Mouse (Mus musculus) adipocyte (in vitro differentiated cells): ENCODE measurements around the gene Prickle3.

ENCODE experiments used
- DNase-seq: peaks from one replicate; pipeline ENCODE4 v3.0.0-alpha.2; 2016; ENCODE audit warnings: low spot score

Prickle3 gene

DNA sequence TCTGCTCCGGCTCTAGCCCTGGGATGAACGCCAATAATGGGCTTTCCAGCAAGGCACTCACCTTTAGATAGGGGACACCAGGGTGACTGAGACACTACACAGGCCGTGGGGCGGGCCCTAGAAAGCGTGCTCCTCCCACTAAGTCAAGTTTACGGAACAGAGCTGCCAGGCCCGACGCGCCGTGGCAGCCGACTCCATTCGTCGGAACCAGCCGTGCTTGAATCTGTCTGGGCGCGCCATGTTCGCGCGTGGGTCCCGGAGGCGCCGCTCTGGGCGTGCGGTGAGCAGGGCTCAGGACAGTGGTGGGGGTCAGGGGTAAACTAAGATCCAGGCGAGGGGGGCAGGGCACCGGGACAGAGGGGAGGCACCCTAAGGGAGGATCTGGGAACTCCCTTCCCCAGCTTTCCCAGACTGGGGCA is at the start of gene Prickle3:
Gene Prickle3, plus strand, starts transcription at position 40 of the 419 bp plus-strand sequence.
- DNase-seq, result peak; percentile 28

DNA sequence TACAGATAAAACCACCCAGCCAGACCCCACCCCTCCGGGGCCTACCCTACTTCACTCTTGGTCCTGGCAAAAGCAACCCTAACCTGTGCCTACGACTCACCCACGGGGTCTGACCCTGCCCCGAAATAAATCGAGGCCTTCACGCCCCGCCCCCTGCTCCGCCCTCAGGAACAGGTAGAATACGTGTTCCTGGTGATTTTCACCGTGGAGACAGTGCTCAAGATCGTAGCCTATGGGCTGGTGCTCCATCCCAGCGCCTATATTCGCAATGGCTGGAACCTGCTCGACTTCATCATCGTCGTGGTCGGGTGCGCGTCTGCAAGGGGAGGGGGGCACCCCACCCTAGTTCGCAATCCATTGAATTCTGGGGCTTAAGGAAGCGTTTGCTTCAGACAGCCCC is 47.0 kb upstream of the Prickle3 start:
- DNase-seq, result no peak

DNA sequence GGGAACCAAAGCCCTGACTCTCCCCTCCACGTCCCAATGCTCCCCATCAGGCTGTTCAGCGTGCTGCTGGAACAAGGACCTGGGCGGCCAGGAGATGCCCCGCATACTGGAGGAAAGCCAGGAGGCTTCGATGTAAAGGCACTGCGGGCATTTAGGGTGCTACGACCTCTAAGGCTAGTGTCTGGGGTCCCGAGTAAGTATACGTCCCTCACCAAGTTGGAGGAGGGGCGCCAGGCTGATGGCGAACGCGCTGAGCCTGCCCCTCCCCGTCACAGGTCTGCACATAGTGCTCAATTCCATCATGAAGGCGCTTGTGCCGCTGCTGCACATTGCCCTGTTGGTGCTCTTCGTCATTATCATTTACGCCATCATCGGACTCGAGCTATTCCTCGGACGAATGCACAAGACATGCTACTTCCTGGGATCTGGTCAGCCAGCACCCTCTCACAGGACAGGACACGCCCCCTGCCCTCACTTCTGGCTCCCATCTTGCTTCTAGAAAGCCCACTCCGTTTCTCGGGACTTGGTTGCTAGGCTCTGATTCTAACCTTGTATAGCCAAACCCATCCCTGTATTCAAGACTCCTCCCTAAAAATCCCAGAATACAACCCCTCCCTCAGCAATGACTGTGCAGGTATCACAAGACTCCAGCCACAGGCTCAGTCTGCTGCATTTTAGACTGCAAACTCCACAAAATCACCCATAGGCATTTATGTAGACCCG is 46.4 kb upstream of the Prickle3 start:
- no peak for DNase-seq

DNA sequence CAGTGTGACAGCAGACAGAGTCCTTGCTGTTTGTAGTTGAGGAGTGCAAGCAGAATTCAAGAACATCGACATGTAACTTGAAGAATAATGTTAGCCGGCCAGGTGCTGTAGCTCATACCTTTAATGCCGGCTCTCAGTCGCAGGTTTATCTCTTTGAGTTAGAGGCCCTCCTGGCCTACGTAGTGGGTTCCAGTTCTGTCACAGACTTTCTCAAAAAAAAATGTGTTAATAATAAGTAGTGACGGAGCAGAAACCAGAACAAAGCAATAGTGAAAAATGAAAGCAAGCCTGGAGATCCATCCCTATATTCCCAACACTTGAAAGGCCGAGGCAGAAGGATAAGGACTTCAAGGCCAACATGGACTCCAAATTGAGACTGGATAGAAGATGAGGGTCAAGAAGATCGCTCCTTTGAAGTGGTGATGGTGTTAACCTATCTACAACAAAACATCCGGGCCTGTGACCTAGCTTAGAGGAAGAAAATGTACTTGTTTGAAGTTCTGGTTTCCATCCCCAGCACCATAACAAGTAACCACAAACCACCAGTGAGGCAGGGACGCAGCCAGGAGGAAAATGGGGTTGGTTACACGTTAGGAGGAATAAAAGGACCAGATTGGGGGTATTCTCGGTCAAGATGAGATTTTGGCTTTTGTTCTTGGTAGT is 39.0 kb upstream of the Prickle3 start:
- no peak for DNase-seq

GRCm38 (mm10) chrX:7632560-7632959 is 24.5 kb upstream of the Prickle3 start:
- DNase-seq, result no peak

GRCm38 (mm10) chrX:7635101-7635500 is 22.0 kb upstream of the Prickle3 start:
- DNase-seq, result no peak

DNA sequence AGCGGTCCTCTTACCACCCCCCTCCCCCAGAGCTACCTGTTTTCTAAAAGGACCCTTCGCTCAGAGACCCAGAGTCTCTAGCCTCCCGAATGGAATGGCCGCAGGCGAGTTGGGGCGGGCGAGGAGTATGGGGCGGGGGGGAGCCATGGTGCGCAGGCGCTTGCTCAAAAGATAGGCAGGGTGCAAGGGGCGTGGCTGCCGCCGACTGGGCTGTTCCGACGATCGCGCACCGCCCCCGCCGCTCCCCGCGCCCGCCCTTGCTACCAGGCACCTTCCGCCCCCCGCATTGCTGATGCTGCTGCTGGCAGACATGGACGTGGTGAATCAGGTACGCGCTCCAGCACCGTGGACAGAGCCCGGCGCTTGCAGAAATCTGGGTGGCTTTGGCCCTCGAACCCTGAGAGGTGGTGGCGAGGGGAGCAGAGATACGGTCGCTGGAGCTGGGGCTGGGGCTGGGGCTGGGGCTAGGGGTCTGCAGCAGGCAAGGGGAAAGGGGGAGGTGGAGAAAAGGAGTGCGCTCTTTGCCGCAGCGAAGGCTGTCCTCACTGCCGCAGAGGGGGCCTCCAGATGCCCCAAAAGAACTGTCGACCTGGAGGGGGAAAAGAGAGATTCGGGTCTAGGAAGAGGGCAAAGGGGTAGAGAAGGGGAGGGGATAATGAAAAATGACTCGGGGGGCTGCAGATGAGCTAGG is 18.5 kb upstream of the Prickle3 start, which contains the start of gene Syp:
Gene Syp, plus strand, starts transcription at position 71 of the 691 bp plus-strand sequence.
- no peak for DNase-seq

- DNase-seq, result no peak
Measured at GRCm38 (mm10) chrX:7639536-7640325, 17.3 kb upstream of the Prickle3 start.

DNA sequence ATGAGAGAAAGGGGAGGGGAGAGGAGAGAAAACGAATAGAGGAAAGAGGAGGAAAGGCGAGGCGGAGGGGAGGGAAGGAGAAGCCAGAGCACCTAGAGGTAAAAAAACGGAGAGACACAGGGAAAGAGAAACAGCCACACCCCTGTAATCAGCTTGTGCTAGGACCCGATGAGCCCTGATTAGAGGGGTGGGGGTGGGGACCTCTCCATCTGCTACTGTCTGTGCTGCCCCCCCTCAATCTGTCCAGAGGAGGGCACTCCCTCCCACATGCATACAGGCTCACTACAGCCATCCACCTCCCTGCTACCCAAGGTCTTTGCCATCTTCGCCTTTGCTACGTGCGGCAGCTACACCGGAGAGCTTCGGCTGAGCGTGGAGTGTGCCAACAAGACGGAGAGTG is 16.3 kb upstream of the Prickle3 start:
- no peak for DNase-seq

DNA sequence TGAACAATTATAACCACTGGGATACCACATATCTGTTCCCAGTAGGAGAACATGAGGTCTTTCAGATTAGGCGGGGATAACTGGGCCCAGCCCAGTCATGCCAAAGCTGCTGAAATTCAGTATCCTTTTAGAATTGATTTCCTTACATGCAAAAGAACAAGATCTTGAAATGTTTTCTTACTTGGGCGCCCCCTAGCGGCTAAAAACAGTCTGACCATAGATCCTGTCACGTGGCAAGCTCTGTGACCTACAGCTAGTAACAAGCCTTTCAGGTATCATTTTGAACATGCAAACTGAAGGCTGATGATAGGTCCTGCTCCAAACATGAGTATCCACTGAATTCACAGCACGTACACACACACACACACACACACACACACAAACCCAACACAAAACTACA is 11.7 kb upstream of the Prickle3 start:
- DNase-seq, result peak; percentile 85

GRCm38 (mm10) chrX:7648671-7649304 is 8.3 kb upstream of the Prickle3 start:
- peak; percentile 91 for DNase-seq

DNA sequence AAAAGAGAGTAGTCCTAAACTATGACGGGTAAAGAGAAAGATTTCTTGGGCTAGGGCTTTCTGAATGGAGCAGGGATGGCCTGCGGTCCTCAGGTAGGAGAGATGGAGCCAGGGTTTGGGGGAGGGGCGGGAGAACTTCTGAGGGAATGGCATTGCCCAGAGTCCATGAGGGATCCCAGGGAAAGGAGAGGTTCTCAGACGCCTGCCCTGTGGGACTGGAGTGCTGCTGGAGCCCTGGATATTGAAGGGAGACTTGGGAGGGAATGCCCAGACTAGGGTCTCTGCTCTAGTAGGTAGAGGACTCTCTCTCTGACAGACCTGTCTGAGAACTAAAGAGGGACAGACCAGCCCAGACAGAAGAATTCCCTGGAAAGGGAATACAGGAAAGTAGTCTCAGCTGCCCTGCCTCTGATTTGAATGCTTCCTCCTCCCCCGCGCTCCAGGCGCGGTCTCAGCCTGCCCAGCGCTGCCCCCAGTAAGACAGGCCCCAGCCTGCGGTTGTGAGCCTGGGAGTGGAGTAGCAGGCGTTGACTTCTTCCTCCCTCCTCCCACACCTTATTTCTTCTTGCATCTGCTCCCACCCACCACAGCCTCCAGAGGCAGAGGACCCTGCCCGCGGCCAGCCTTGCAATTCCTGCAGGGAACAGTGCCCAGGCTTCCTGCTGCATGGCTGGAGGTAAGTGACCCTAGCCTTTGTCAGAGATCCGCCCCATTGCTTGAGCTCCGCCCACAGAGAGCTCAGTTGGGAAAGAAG is 1.1 kb downstream of the Prickle3 start:
- peak; percentile 77 for DNase-seq

- DNase-seq, result peak; percentile 64
Measured at GRCm38 (mm10) chrX:7658785-7659589, 1.9 kb downstream of the Prickle3 start.

- peak; percentile 12 for DNase-seq
Measured at GRCm38 (mm10) chrX:7661086-7661485, 4.0 kb downstream of the Prickle3 start.

GRCm38 (mm10) chrX:7662936-7663335 is 5.9 kb downstream of the Prickle3 start:
- no peak for DNase-seq

- DNase-seq, result no peak
Measured at GRCm38 (mm10) chrX:7664791-7665190, 7.7 kb downstream of the Prickle3 start.

DNA sequence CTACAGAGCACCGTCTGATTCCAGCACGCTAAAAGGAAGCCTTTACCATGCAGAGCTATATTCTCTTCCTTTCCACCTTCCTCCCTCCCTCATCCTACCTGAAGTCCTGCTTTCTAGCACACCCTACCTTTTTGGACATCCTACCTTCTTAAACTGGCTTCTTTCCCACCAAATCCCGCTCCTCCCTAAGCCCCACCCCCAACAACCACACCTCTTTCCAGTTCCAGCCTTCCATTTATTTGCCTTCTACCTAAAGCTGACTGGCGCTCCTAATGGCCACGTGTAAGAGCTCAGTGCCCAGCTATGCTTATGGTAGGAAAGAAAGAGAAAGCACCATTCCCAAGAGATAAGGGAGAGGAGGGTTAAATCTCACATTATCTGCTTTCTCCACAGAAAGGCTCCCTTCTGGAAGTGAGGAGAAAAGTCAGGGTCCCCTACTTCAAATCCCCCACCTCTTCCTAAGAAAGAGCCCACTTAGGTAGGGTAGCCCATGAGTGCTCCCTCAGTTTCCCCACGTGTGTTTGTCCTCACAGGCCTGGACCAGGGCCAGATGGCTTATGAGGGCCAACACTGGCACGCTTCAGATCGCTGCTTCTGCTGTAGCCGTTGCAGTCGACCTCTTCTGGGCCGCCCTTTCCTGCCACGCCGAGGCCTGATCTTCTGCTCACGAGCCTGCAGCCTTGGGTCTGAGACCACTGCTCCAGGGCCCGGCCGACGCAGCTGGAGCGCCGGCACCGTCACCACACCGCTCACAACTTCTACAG is 8.9 kb downstream of the Prickle3 start:
- no peak for DNase-seq

GRCm38 (mm10) chrX:7670390-7670881 is 13.4 kb downstream of the Prickle3 start:
- peak; percentile 64 for DNase-seq
